Comparison of ENCODE assay signal across 27 mouse cellular contexts in genomic region chr5:64634008-64634407, GRCm38 (mm10).
DNase-seq lines count a peak whose midpoint lies in the region; ATAC-seq and TF ChIP-seq lines count a peak whose summit lies in the region.
"Had no signal": no experiment of that assay in that cellular context is flagged by ENCODE, and none has a peak within 500 bp of the region (broad histone marks: within the 10 kb centered on the region; RNA-seq: fewer than 3 reads in every experiment).

No protein-coding gene starts in this region.

- intact Hi-C loops in gastrocnemius, adult 2 months (cut with DNase I), result no loop called here
- intact Hi-C loops in heart, adult 2 months (cut with DNase I), result loop anchor here (5.0 kb wide), 2 partner anchors 48 to 52 kb away; no protein-coding TSS in a partner anchor
- intact Hi-C loops in heart, postnatal 25 days (cut with DNase I), result no loop called here

- peak; percentile 60 for ATAC-seq in heart, postnatal 0 days (ENCODE audit: insufficient read depth, low read depth)
- ATAC-seq: CD4-positive, CD25-positive, alpha-beta regulatory T cell, adult 4 months; forebrain, postnatal 0 days; inflammation-experienced regulatory T-cells, adult 6 months; liver, embryonic 12.5 days; liver, postnatal 0 days had no signal

- TF ChIP-seq CTCF in gastrocnemius, adult 2 months (IDR thresholded peaks at IDR 0.05), result no peak
- TF ChIP-seq CTCF in heart, adult 2 months (IDR thresholded peaks at IDR 0.05), result no peak
- TF ChIP-seq CTCF in heart, postnatal 0 days (IDR thresholded peaks at IDR 0.05; ENCODE audit: low read depth), result no peak; the same call in 1 of the 2 replicates

- H3K4me1 ChIP-seq in heart, adult 2 months (ENCODE audit: control insufficient read depth, insufficient read depth, low read length), result no peaks in the 10 kb centered on the region; the same call in 1 of the 2 replicates
- H3K4me1 ChIP-seq in heart, postnatal 0 days (ENCODE audit: control insufficient read depth, insufficient read depth), result no peaks in the 10 kb centered on the region
- H3K4me1 ChIP-seq: embryonic facial prominence, embryonic 12.5 days; hindbrain, embryonic 15.5 days; limb, embryonic 12.5 days; midbrain, embryonic 12.5 days; neural tube, embryonic 12.5 days had no signal

- WGBS in heart, adult 2 months, result 57% methylated on average over 8 of the region's 8 CpGs
- 72% methylated on average over 8 of the region's 8 CpGs for WGBS in heart, postnatal 0 days

- DNase-seq in gastrocnemius, adult 2 months, result peak; percentile 40
- DNase-seq in gastrocnemius, postnatal 4 days (ENCODE audit: low spot score in 2 of 2), result no peak
- DNase-seq in heart, adult 2 months, result peak; percentile 30 to 56
- DNase-seq in heart, postnatal 25 days (ENCODE audit: low spot score), result no peak
- peak; percentile 48 for DNase-seq in embryo, embryonic 10.5 days (ENCODE audit: low spot score)
- no peak for DNase-seq in heart, postnatal 0 days (ENCODE audit: low spot score)
- no peak for DNase-seq in layer of hippocampus, adult 8-10 months (ENCODE audit: low spot score in 2 of 2)
- DNase-seq in thymus, adult 18-20 months, result no peak
- DNase-seq: adrenal gland, postnatal 25 days; cerebellum, adult 11-12 months; cerebellum, adult 9-11 months; forebrain, postnatal 0 days; kidney, adult 11 months; kidney, postnatal 14 days; liver, postnatal 0 days; lung, postnatal 4 days; right cerebral cortex, adult 18-20 months had no signal

- 0 out of 2 replicates have a peak, but pooled peaks have one; percentile 55 for TF ChIP-seq EP300 in heart, adult 2 months (IDR thresholded peaks at IDR 0.05; ENCODE audit: insufficient read depth, low read depth, low read length)
- TF ChIP-seq EP300 in heart, postnatal 0 days (IDR thresholded peaks at IDR 0.05; ENCODE audit: low read depth), result no peak

- 0 out of 2 replicates have a peak overlapping the region, but pooled peaks have one; percentile 4 for H3K27ac ChIP-seq in gastrocnemius, adult 2 months
- no peak overlapping the region for H3K27ac ChIP-seq in heart, adult 2 months
- H3K27ac ChIP-seq in heart, postnatal 0 days (ENCODE audit: low read depth), result no peak overlapping the region
- H3K27ac ChIP-seq: embryonic facial prominence, embryonic 12.5 days; hindbrain, embryonic 15.5 days; limb, embryonic 12.5 days; liver, embryonic 12.5 days; midbrain, embryonic 12.5 days; neural tube, embryonic 12.5 days had no signal

- no peaks in the 10 kb centered on the region for H3K79me2 ChIP-seq in heart, adult 2 months (replicated peaks; ENCODE audit: control insufficient read depth, insufficient read depth, low read length)

- no peak overlapping the region for H3K4me3 ChIP-seq in gastrocnemius, adult 2 months
- H3K4me3 ChIP-seq in heart, adult 2 months, result no peak overlapping the region
- H3K4me3 ChIP-seq in heart, postnatal 0 days (ENCODE audit: low read depth, low read length), result no peak overlapping the region
- H3K4me3 ChIP-seq: embryonic facial prominence, embryonic 12.5 days; hindbrain, embryonic 15.5 days; limb, embryonic 12.5 days; liver, embryonic 12.5 days; megakaryocyte, embryonic 14.5 days; midbrain, embryonic 12.5 days; myocyte; neural tube, embryonic 12.5 days had no signal

- H3K9me3 ChIP-seq in heart, postnatal 0 days (replicated peaks; ENCODE audit: control insufficient read depth, low read length), result no peaks in the 10 kb centered on the region
- H3K9me3 ChIP-seq: embryonic facial prominence, embryonic 12.5 days; hindbrain, embryonic 15.5 days; limb, embryonic 12.5 days; liver, embryonic 12.5 days; neural tube, embryonic 12.5 days had no signal

- TF ChIP-seq POLR2A in heart, adult 2 months (IDR thresholded peaks at IDR 0.05; ENCODE audit: insufficient read depth, low read depth, low read length), result no peak

- no peak overlapping the region for H3K4me2 ChIP-seq in heart, postnatal 0 days (ENCODE audit: low read depth, low read length)
- H3K4me2 ChIP-seq: embryonic facial prominence, embryonic 12.5 days; hindbrain, embryonic 15.5 days; limb, embryonic 12.5 days; liver, embryonic 12.5 days; midbrain, embryonic 12.5 days; neural tube, embryonic 12.5 days had no signal

- no peaks in the 10 kb centered on the region; the same call in 1 of the 2 replicates for H3K36me3 ChIP-seq in heart, adult 2 months (ENCODE audit: control insufficient read depth, insufficient read depth, low read length)
- H3K36me3 ChIP-seq in heart, postnatal 0 days (replicated peaks; ENCODE audit: control insufficient read depth, insufficient read depth, low read length), result no peaks in the 10 kb centered on the region
- H3K36me3 ChIP-seq: embryonic facial prominence, embryonic 12.5 days; hindbrain, embryonic 15.5 days; limb, embryonic 12.5 days; liver, embryonic 12.5 days; midbrain, embryonic 12.5 days; neural tube, embryonic 12.5 days had no signal

- no peaks in the 10 kb centered on the region for H3K27me3 ChIP-seq in heart, adult 2 months (ENCODE audit: control insufficient read depth, insufficient read depth, low read length)
- H3K27me3 ChIP-seq in heart, postnatal 0 days (ENCODE audit: control insufficient read depth, insufficient read depth, low read length), result no peaks in the 10 kb centered on the region
- H3K27me3 ChIP-seq: embryonic facial prominence, embryonic 12.5 days; hindbrain, embryonic 15.5 days; limb, embryonic 12.5 days; liver, embryonic 12.5 days; midbrain, embryonic 12.5 days; neural tube, embryonic 12.5 days had no signal

- H3K9ac ChIP-seq in heart, adult 2 months (ENCODE audit: low read depth, low read length), result no peak overlapping the region
- H3K9ac ChIP-seq in heart, postnatal 0 days (replicated peaks; ENCODE audit: low read depth, low read length), result no peak overlapping the region
- H3K9ac ChIP-seq: embryonic facial prominence, embryonic 12.5 days; forebrain, postnatal 0 days; hindbrain, embryonic 15.5 days; limb, embryonic 12.5 days; liver, embryonic 12.5 days; liver, postnatal 0 days; midbrain, embryonic 12.5 days; neural tube, embryonic 12.5 days had no signal

Comparison
In these comparisons a context has a peak if more than half of its experiments do, and no peak if none do; other contexts are left out.
1. DNase-seq: peak in gastrocnemius, adult 2 months (single experiment), heart, adult 2 months (2 of 2) and embryo, embryonic 10.5 days (single experiment); none in gastrocnemius, postnatal 4 days (0 of 2), heart, postnatal 25 days (single experiment), heart, postnatal 0 days (single experiment), layer of hippocampus, adult 8-10 months (0 of 2) and thymus, adult 18-20 months (0 of 2).